Mouse (Mus musculus): ENCODE data around the gene Adcy1.

The Adcy1 gene

DNA sequence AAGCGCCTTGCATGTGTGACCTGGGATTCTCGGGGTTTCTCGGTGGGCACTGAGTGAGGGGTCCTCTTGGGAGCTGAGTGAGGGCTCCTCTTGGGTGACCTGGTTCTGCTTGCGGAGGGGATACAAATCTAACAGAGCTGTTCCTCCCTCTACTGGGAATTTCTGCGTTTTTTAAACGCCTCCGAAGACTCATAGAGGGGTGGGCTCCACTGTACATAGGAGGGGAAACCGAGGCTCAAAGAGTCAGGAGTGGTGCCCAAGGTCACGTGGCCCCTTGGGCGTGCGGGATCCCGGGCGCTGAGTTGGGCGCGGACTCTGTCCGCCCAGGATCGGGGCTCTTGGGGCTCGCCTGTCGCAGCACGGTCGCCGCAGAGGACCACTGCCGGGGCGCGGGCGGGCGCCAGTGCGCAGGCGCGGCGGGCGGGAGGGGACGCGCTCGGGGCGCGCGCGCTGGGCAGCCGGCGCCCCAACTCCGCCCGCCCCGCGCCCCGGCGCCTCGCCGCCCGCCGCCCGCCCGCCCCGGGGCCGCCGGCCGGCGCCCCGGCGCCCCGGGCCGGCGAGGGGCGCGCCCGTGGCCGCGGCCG is at the start of gene Adcy1:
Gene Adcy1 (plus strand): TSS at position 489 of the 584 bp plus-strand sequence.
- no peak for DNase-seq (ENCODE audit: low spot score in 2 of 2)

DNA sequence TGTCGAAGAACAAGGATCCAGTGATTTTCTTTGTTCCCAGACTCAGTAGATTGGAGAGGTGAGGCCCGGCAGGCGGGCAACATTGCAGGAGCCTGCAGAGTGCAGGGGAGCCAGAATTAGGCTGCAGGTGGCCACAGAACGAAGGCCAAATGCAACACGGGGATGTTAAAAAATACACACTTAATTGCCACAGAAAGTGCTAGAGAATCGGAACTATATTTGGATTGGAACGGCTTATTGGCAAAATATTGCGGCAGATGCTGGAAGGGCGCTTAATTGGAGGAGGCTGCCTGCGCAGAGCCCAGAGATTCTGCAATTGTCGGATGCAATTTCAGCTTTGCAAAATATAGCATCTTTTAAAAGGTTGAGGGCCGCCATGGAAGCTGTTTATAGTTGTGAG is 46.4 kb upstream of the Adcy1 start:
- DNase-seq (ENCODE audit: low spot score in 2 of 2): no peak

- no peak for DNase-seq (ENCODE audit: low spot score in 2 of 2)
Measured at GRCm38 (mm10) chr11:7018078-7018477, 45.2 kb upstream of the Adcy1 start.

- DNase-seq (ENCODE audit: low spot score in 2 of 2): no peak
Measured at GRCm38 (mm10) chr11:7019006-7019525, 44.2 kb upstream of the Adcy1 start.

GRCm38 (mm10) chr11:7033063-7033462 is 30.2 kb upstream of the Adcy1 start:
- no peak for DNase-seq (ENCODE audit: low spot score in 2 of 2)

- no peak for DNase-seq (ENCODE audit: low spot score in 2 of 2)
Measured at GRCm38 (mm10) chr11:7039722-7040121, 23.6 kb upstream of the Adcy1 start.

GRCm38 (mm10) chr11:7040801-7041200 is 22.5 kb upstream of the Adcy1 start:
- no peak for DNase-seq (ENCODE audit: low spot score in 2 of 2)

DNA sequence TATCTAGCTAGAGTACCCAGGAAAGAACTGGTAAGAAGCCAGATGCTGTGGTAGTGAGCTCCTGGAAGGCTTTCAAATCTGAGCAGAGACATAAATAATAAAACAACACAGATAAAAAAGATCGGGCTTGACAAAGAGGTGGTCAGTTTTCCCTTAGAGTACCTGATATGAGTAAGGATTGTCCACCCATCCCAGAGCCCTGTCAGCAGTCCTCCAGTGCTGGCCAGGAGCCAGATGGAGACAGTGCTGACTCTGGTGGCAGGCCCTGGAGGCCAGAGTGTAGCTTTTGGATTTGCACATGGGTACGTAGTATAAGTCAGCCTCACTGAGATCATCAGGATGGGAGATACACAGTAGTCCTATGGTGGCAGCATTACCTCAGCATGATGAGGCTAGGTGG is 16.1 kb upstream of the Adcy1 start:
- no peak for DNase-seq (ENCODE audit: low spot score in 2 of 2)

- no peak for DNase-seq (ENCODE audit: low spot score in 2 of 2)
Measured at GRCm38 (mm10) chr11:7047584-7047983, 15.7 kb upstream of the Adcy1 start.

DNA sequence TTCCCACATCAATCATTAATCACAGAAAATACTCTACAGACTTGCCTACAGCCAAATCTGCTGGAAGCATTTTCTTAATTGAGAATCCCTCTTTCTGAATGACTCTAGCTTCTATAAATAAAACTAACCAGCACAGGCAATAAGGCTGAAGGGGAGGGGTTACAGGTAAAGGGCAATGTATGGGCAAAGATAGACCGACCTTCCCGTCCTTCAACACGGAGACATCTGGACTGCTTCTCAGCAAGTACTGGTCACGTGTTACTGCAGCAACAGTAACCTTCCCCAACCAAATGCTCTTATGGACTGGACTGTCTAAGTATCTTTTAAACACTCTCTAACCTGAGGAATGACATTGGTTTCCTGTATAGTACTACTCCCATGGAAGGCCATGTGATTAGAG is 9.6 kb upstream of the Adcy1 start:
- DNase-seq (ENCODE audit: low spot score in 2 of 2): no peak

DNA sequence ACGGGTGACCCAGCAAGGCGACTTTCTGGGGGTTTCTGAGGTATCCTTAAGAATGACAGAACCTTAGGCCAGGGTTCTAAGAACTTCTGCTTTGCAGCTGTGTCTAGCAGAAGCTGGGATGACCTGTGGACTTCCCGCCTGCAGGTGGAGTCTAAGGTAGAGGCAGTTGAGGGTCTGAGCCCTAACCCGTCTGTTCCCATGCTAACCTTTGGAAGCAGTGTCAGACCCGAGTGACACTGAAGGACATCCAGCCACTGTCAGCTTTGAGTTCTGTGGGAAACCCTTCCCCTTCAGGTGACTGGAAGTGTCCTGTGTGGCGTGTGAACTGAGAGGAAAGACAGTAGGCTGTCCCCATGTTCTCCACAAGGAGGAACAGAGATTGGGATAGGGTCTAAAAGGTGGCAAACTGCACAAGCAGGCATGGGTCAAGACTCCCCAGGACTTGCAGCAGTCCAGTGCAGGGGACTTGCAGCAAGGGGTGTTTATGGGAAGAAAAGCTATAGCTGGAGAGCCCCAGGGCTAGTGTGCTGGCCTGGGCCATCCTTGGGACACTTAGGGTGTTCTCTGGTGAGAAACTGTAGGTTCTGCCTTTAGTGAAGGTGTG is 8.5 kb upstream of the Adcy1 start:
- no peak for DNase-seq (ENCODE audit: low spot score in 2 of 2)

DNA sequence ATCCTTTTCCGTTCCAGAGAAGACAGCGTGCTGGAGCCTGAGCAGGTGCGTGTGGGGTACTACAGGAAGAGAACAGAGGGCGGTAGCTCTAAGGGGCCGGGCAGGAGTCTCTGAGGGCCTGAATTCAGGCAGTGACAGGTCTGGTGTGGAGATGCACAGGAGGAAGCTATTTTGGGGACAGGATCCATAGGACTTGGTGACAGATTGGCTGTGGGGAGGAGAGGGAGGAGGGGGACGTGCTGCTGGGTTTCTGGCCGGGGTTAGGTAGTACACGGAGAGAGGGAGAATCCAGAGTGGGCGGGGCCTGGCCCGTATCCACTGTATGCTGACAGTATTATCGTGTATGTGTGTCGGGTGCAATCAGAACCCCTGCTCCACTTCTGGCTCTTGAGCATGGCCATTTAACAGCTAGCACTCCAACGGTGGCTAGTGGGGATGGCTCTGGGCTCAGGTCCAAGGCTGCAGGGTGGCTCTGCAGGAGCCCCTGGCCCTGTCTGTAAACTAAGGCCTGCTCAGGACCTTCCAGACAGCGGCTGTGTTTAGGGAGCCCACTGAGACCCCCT is 7.8 kb upstream of the Adcy1 start:
- DNase-seq (ENCODE audit: low spot score in 2 of 2): peak; percentile 46 to 54

DNA sequence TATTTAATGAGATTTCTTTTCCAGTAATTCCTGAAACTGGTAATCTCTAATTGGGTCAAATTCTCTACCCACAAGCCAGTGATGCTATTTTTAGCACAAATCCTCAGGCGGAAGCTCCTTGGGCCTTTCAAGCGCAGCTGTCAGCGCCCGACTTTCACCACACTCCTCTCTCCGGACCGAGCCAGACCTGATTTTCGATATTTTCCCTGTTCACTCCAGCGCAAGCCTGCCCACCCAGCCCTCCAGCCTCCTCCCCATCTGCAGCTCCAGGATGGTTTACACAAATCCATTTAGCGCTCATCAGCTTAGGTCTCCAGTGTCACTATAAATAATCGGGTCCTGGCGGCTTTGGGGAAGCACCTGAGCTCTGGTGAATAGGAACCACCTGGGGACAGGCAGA is 7.2 kb upstream of the Adcy1 start:
- DNase-seq (ENCODE audit: low spot score in 2 of 2): no peak

DNA sequence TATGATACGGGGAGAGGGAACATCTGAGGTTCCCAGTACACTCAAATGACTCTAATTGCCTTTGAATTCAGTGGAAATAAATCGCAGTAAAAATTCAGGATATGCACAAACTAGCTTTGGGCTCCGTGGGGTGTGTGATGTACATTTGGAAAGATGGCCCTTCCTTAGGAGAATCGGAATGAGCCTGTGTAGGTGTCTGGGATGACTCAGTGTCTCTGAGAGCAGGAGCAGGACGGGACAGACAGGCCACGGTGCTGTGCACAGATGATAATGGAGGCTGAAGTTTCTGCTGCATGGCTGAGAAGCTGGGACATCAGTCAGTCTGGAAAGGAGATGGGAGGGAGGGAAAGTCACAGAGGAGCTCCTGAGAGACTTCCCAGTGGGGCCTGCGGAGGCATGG is 5.5 kb upstream of the Adcy1 start:
- no peak for DNase-seq (ENCODE audit: low spot score in 2 of 2)

DNA sequence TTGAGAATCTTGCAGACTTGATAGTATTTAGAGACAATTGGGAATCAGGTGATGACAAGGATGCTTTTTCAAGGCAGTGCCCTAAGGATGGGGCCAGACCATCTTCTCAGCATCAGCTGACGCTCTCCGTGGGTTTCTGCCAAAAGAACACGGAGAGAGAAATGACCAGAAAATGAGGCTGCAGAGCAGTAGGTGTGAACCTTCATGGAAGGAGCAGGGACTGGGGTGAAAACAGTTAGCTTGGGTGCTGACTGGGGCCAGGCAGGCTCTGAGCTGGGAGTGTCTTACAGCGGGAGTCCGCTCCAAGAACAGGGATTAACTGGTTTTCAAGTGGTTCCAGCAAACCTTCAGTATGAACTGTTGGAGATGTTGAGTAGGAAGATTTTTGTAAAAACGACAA is 1.3 kb upstream of the Adcy1 start:
- no peak for DNase-seq (ENCODE audit: low spot score in 2 of 2)

DNA sequence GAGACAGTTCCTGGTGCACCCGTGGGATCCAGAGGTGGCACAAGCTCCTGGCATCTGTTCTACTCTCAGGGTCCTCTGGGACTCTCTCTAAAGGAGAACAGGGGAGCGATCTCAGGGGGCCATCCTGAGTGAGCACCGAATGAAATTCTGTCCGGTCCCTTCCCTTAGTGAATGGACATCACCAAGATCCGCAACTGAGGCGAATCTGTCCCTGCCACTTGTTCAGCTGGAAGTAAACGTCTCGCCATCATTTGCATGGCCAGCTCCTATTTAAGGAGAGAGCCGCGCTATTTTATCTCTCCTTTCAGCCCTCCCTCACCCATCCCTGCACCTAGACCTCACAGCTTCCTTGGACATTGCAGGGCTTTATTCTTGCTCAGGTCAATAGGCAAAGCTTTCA is 723 bp upstream of the Adcy1 start:
- no peak for DNase-seq (ENCODE audit: low spot score in 2 of 2)

DNA sequence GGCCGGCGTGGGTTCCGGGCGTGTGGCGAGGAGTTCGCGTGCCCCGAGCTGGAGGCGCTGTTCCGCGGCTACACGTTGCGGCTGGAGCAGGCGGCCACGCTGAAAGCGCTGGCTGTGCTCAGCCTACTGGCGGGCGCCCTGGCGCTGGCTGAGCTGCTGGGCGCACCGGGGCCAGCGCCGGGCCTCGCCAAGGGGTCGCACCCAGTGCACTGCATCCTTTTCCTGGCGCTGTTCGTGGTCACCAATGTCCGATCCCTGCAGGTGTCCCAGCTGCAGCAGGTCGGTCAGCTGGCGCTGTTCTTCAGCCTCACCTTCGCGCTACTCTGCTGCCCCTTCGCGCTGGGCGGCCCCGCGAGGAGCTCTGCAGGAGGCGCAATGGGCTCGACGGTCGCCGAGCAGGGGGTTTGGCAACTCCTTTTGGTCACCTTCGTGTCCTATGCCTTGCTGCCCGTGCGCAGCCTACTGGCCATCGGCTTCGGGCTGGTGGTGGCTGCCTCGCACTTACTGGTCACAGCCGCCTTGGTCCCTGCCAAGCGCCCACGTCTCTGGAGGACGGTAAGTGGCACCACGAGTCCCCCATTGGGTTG is 485 bp downstream of the Adcy1 start:
- DNase-seq (ENCODE audit: low spot score in 2 of 2): no peak

DNA sequence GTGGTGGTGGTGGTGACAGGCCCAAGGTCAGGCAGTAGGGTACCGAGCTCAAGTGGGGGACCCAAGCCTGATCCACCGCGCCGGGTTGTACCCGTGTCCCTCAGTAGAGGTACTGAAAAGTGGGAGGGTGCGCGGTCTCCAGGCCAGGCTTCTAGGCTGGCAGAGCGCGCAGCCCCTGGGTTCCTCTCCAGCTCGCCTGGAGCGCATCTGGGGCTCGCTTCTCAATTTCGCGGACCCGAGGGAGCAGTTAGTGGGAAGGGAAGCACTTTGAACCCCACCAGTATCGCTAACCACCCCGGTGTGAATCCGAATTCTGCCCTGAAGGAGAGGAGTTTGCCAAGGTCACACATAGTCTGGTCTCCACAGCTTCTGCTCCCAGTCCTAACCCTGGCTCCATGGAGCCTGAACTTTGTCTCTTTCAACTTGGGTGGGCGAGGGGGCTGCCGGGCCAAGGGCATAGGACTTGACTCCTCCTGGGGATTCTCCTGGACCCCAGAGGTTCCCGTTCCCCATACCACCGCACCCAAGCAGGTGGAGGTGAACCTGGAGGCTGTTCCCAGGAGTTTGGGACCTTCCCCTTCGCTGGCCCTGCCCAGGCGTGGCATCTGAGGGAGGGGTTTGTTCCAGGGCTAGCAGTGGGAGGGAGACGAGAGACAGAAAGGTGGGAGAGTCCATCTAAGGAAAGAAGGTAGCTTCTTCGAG is 1.3 kb downstream of the Adcy1 start:
- no peak for DNase-seq (ENCODE audit: low spot score in 2 of 2)

- DNase-seq (ENCODE audit: low spot score in 2 of 2): no peak
Measured at GRCm38 (mm10) chr11:7065388-7065787, 2.1 kb downstream of the Adcy1 start.

GRCm38 (mm10) chr11:7065876-7066275 is 2.6 kb downstream of the Adcy1 start:
- no peak for DNase-seq (ENCODE audit: low spot score in 2 of 2)

DNA sequence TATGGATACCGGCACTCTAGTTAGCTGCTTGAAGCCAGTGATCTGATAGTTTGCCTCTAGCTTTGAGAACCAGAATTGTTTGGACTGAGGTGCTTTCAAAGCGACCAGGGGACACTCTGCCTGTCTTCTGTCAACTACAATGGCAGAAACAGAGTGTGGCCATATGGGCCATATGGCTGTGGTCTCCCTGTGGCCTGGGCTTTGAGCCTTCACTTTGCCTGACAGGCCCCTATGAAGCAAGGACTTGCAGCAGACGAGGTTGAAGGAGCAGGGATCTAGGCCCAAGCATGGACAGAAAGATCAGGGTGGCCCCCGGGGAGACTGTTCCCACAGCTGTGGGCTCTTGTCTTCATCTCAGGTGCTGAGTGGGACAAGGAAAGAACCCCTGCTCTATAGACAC is 4.0 kb downstream of the Adcy1 start:
- DNase-seq (ENCODE audit: low spot score in 2 of 2): no peak

DNA sequence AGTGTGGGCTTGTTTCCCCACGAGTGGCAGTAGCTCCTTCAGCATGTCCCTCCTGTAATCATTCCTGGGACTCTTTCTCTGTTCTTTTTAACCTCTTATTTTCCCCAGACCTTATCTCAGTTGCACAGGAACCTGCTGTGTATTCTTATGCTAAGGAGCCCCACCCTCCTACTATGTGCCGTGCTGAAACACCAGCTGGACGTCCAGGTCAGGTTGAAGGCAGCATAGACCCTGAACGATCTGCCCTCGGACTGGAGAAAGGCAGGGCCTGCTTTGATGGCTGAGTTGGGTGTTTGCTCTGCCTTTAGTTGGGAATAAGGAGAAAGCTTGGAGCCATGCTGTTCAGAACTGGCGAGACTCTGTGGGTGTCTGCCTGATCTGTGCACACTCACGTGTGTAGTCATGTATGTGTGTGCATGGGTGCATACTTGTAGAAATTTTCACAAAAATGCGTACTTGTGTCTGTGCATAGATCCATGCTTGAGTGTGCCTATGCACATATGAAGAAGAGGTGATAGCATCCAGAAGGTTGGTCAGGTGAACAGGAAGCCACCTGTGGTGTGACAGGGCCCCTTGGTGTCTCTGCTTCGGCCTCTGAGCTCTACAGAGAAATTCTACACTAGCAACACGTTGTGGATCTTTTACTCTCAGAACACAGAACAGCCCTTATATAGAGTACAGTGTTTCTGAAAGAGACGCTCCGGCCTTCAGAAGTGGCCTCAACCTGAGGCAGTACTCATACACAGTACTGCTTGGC is 5.4 kb downstream of the Adcy1 start:
- DNase-seq (ENCODE audit: low spot score in 2 of 2): no peak
